20 mouse cellular contexts compared by ENCODE assay signal in genomic region chr12:99723791-99724190, GRCm38 (mm10).
A peak's percentile ranks its signal among the peaks of the same experiment; 100 is the strongest.
DNase-seq lines count a peak whose midpoint lies in the region; ATAC-seq and TF ChIP-seq lines count a peak whose summit lies in the region.
"Had no signal": no experiment of that assay in that cellular context is flagged by ENCODE, and none has a peak within 500 bp of the region (broad histone marks: within the 10 kb centered on the region; RNA-seq: fewer than 3 reads in every experiment).

No protein-coding gene starts in this region.

- no peak overlapping the region for H3K27ac ChIP-seq in kidney, adult 2 months (ENCODE audit: insufficient read depth, low read depth, low read length)
- no peak overlapping the region for H3K27ac ChIP-seq in lung, postnatal 0 days (ENCODE audit: low read length)
- H3K27ac ChIP-seq: embryonic facial prominence, embryonic 13.5 days; forebrain, embryonic 13.5 days; heart, adult 2 months; heart, embryonic 15.5 days; hindbrain, embryonic 14.5 days had no signal

- H3K36me3 ChIP-seq in kidney, adult 2 months (ENCODE audit: control insufficient read depth, insufficient read depth, low read length), result no peaks in the 10 kb centered on the region
- H3K36me3 ChIP-seq in lung, postnatal 0 days (ENCODE audit: insufficient read depth, low read length), result no peaks in the 10 kb centered on the region
- H3K36me3 ChIP-seq: embryonic facial prominence, embryonic 13.5 days; G1E; heart, embryonic 15.5 days had no signal

- TF ChIP-seq CTCF in kidney, adult 2 months (conservative IDR thresholded peaks at IDR 0.05; ENCODE audit: insufficient read depth, insufficient read length, low read depth, low read length), result no peak
- no peak for TF ChIP-seq CTCF in lung, postnatal 0 days (IDR thresholded peaks at IDR 0.05)

- no peak overlapping the region for H3K4me3 ChIP-seq in kidney, adult 2 months (ENCODE audit: insufficient read depth, low read depth, low read length)
- no peak overlapping the region for H3K4me3 ChIP-seq in lung, postnatal 0 days (ENCODE audit: low read depth, low read length)
- H3K4me3 ChIP-seq: embryonic facial prominence, embryonic 13.5 days; forebrain, embryonic 13.5 days; heart, adult 2 months; heart, embryonic 15.5 days had no signal

- no peaks in the 10 kb centered on the region for H3K4me1 ChIP-seq in kidney, adult 2 months (ENCODE audit: control insufficient read depth, insufficient read depth, low read length)
- no peaks in the 10 kb centered on the region for H3K4me1 ChIP-seq in lung, postnatal 0 days (ENCODE audit: insufficient read depth, low read depth, low read length)

- 71% methylated on average over 8 of the region's 8 CpGs for WGBS in kidney, adult 2 months
- 64% methylated on average over 8 of the region's 8 CpGs for WGBS in lung, postnatal 0 days

- H3K9me3 ChIP-seq in lung, postnatal 0 days (ENCODE audit: low read length), result no peaks in the 10 kb centered on the region
- H3K9me3 ChIP-seq: embryonic facial prominence, embryonic 13.5 days; forebrain, embryonic 13.5 days; heart, embryonic 15.5 days had no signal

- ATAC-seq in lung, postnatal 0 days, result no peak
- peak; percentile 38 for ATAC-seq in CD4-positive, CD25-positive, alpha-beta regulatory T cell, adult 4 months
- ATAC-seq in megakaryocyte, adult 5-6 weeks (ENCODE audit: poor library complexity, severe bottlenecking), result no peak
- ATAC-seq: forebrain, embryonic 13.5 days; forebrain, postnatal 0 days had no signal

- H3K27me3 ChIP-seq in kidney, adult 2 months (replicated peaks; ENCODE audit: control insufficient read depth, insufficient read depth, low read length), result no peaks in the 10 kb centered on the region
- H3K27me3 ChIP-seq in lung, postnatal 0 days (replicated peaks; ENCODE audit: insufficient read depth, low read length), result no peaks in the 10 kb centered on the region
- H3K27me3 ChIP-seq: embryonic facial prominence, embryonic 13.5 days; forebrain, embryonic 13.5 days; heart, embryonic 15.5 days had no signal

- TF ChIP-seq POLR2A in kidney, adult 2 months (IDR thresholded peaks at IDR 0.05; ENCODE audit: low read depth, low read length), result no peak

- no peak for TF ChIP-seq EP300 in lung, postnatal 0 days (IDR thresholded peaks at IDR 0.05)

- H3K4me2 ChIP-seq in lung, postnatal 0 days (replicated peaks; ENCODE audit: low read depth, low read length), result no peak overlapping the region
- H3K4me2 ChIP-seq: embryonic facial prominence, embryonic 13.5 days; forebrain, embryonic 13.5 days; heart, embryonic 11.5 days; heart, embryonic 15.5 days; hindbrain, embryonic 14.5 days had no signal

- peak; percentile 8 for DNase-seq in kidney, adult 2 months
- DNase-seq in kidney, adult 11 months, result no peak
- DNase-seq in lung, postnatal 0 days (ENCODE audit: low spot score), result peak; percentile 61
- no peak for DNase-seq in lung, adult 18-20 months
- DNase-seq: adrenal gland, postnatal 14 days; cerebellum, adult 11-12 months; cerebellum, adult 9-10 months; cerebellum, postnatal 25 days; forebrain, postnatal 0 days; gastrocnemius, postnatal 14 days; heart, adult 2 months; heart, postnatal 14 days had no signal

- no peak overlapping the region for H3K9ac ChIP-seq in lung, postnatal 0 days (replicated peaks; ENCODE audit: low read depth)
- H3K9ac ChIP-seq: embryonic facial prominence, embryonic 13.5 days; forebrain, embryonic 13.5 days; forebrain, postnatal 0 days; heart, embryonic 15.5 days; hindbrain, embryonic 14.5 days had no signal

Comparison
In these comparisons a context has a peak if more than half of its experiments do, and no peak if none do; other contexts are left out.
1. DNase-seq: peak in kidney, adult 2 months (single experiment) and lung, postnatal 0 days (single experiment); none in kidney, adult 11 months (single experiment) and lung, adult 18-20 months (0 of 2).